In the genomic region with DNA sequence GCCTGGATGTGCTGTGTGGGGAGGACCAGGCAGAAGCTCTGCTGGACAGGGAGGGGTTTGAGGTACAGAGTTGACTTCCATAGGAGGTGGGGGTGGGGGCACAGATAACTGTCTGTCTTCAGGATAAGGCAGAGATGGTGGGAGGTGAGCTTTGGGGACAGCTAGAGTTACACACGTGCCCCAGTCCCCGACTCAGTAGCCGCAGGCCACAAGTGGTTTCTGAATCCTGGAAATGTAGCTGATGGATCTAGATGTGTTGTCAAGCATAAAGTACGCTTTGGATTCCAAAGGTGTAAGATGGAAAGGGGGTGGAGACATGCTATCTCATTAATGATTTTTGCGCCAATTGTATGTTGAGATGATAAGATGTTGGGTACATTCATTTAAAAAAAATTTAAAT, we compare ENCODE assay signal across 21 mouse cellular contexts.
"Had no signal": no experiment of that assay in that cellular context is flagged by ENCODE, and none has a peak within 500 bp of the region (broad histone marks: within the 10 kb centered on the region; RNA-seq: fewer than 3 reads in every experiment).

No protein-coding gene starts in this region.

- ATAC-seq: hindbrain, embryonic 16.5 days; hindbrain, postnatal 0 days; inflammation-experienced regulatory T-cells, adult 6 months; intestine, postnatal 0 days had no signal

- H3K27me3 ChIP-seq: intestine, embryonic 15.5 days had no signal

- DNase-seq: heart, postnatal 10 days; heart, postnatal 14 days; heart, postnatal 36 days; heart, postnatal 4 days; kidney, adult 11 months; kidney, adult 18-20 months; kidney, adult 2 months; kidney, adult 8-10 months; kidney, adult 9 months; kidney, postnatal 10 days; kidney, postnatal 14 days; kidney, postnatal 25 days; kidney, postnatal 36 days; kidney, postnatal 4 days; layer of hippocampus, adult 9-11 months; layer of hippocampus, postnatal 36 days had no signal
